21 mouse cellular contexts compared by ENCODE assay signal in genomic region chr17:73092103-73093097, GRCm38 (mm10). TPM values are rescaled to one million over a fixed set of nuclear protein-coding genes. Genes with fewer than 3 reads are reported as not detected.
DNase-seq lines count a peak whose midpoint lies in the region; ATAC-seq and TF ChIP-seq lines count a peak whose summit lies in the region.
"Had no signal": no experiment of that assay in that cellular context is flagged by ENCODE, and none has a peak within 500 bp of the region (broad histone marks: within the 10 kb centered on the region; RNA-seq: fewer than 3 reads in every experiment).

No protein-coding gene starts in this region.

- no peak for ATAC-seq in kidney, postnatal 0 days (replicated peaks; ENCODE audit: low FRiP score, low read depth)
- ATAC-seq in lung, postnatal 0 days: peak; percentile 93
- ATAC-seq in stomach, embryonic 16.5 days (ENCODE audit: insufficient read depth, low FRiP score): no peak
- no peak for ATAC-seq in forebrain, embryonic 16.5 days
- ATAC-seq: activated CD4-positive, CD25-positive, alpha-beta regulatory T cell, adult 4 months; inflammation-experienced regulatory T-cells, adult 6 months; midbrain, embryonic 16.5 days had no signal

- no peaks in the 10 kb centered on the region for H3K36me3 ChIP-seq in heart, embryonic 10.5 days
- H3K36me3 ChIP-seq in kidney, postnatal 0 days (ENCODE audit: insufficient read depth, low read length): no peaks in the 10 kb centered on the region
- H3K36me3 ChIP-seq in lung, postnatal 0 days (ENCODE audit: insufficient read depth, low read length): no peaks in the 10 kb centered on the region
- no peaks in the 10 kb centered on the region for H3K36me3 ChIP-seq in stomach, embryonic 16.5 days (ENCODE audit: control insufficient read depth, insufficient read depth, low read length)
- no peaks in the 10 kb centered on the region for H3K36me3 ChIP-seq in forebrain, embryonic 16.5 days (ENCODE audit: control insufficient read depth, insufficient read depth)
- H3K36me3 ChIP-seq: forebrain, embryonic 12.5 days; G1E; hindbrain, embryonic 13.5 days; neural tube, embryonic 15.5 days had no signal

- H3K4me1 ChIP-seq in heart, embryonic 10.5 days: peaks cover 6% of the 10 kb centered on the region
- 0 out of 2 replicates have a peak, but pooled peaks cover 3% of the 10 kb centered on the region for H3K4me1 ChIP-seq in kidney, postnatal 0 days (replicated peaks; ENCODE audit: insufficient read depth, low read length)
- H3K4me1 ChIP-seq in lung, postnatal 0 days (ENCODE audit: insufficient read depth, low read depth, low read length): no peaks in the 10 kb centered on the region
- no peaks in the 10 kb centered on the region for H3K4me1 ChIP-seq in stomach, embryonic 16.5 days (ENCODE audit: control insufficient read depth, insufficient read depth, low read length)
- no peaks in the 10 kb centered on the region for H3K4me1 ChIP-seq in forebrain, embryonic 16.5 days (replicated peaks; ENCODE audit: control insufficient read depth, insufficient read depth, low read length)
- H3K4me1 ChIP-seq: hindbrain, embryonic 13.5 days; neural tube, embryonic 15.5 days had no signal

- no peak overlapping the region for H3K4me3 ChIP-seq in heart, embryonic 10.5 days
- no peak overlapping the region for H3K4me3 ChIP-seq in kidney, postnatal 0 days (replicated peaks; ENCODE audit: low read depth, low read length)
- H3K4me3 ChIP-seq in lung, postnatal 0 days (ENCODE audit: low read depth, low read length): no peak overlapping the region
- no peak overlapping the region for H3K4me3 ChIP-seq in stomach, embryonic 16.5 days (replicated peaks; ENCODE audit: low read length)
- H3K4me3 ChIP-seq in forebrain, embryonic 16.5 days (replicated peaks; ENCODE audit: low read length): no peak overlapping the region
- H3K4me3 ChIP-seq: forebrain, embryonic 12.5 days; hindbrain, embryonic 13.5 days; neural tube, embryonic 15.5 days had no signal

- 0 out of 2 replicates have a peak overlapping the region, but pooled peaks have one; percentile 10 for H3K27ac ChIP-seq in heart, embryonic 10.5 days
- H3K27ac ChIP-seq in kidney, postnatal 0 days: peak overlapping the region; percentile 81
- H3K27ac ChIP-seq in lung, postnatal 0 days (ENCODE audit: low read length): peak overlapping the region; percentile 78
- peak overlapping the region; percentile 13; the same call in 1 of the 2 replicates for H3K27ac ChIP-seq in stomach, embryonic 16.5 days (ENCODE audit: low read length)
- no peak overlapping the region for H3K27ac ChIP-seq in forebrain, embryonic 16.5 days (ENCODE audit: low read length)
- H3K27ac ChIP-seq: forebrain, embryonic 12.5 days; hindbrain, embryonic 13.5 days; neural tube, embryonic 15.5 days had no signal

- H3K9ac ChIP-seq in kidney, postnatal 0 days (ENCODE audit: low read depth, low read length): no peak overlapping the region
- no peak overlapping the region for H3K9ac ChIP-seq in lung, postnatal 0 days (replicated peaks; ENCODE audit: low read depth)
- H3K9ac ChIP-seq in stomach, embryonic 16.5 days (ENCODE audit: low read length): no peak overlapping the region
- H3K9ac ChIP-seq in forebrain, embryonic 16.5 days (replicated peaks; ENCODE audit: low read depth, low read length): no peak overlapping the region
- H3K9ac ChIP-seq: forebrain, embryonic 12.5 days; hindbrain, embryonic 13.5 days; neural tube, embryonic 15.5 days had no signal

- no peaks in the 10 kb centered on the region for H3K9me3 ChIP-seq in heart, embryonic 10.5 days
- H3K9me3 ChIP-seq in kidney, postnatal 0 days (replicated peaks; ENCODE audit: low read length): no peaks in the 10 kb centered on the region
- no peaks in the 10 kb centered on the region for H3K9me3 ChIP-seq in lung, postnatal 0 days (ENCODE audit: low read length)
- H3K9me3 ChIP-seq in stomach, embryonic 16.5 days (replicated peaks; ENCODE audit: control insufficient read depth, low read length): no peaks in the 10 kb centered on the region
- H3K9me3 ChIP-seq in forebrain, embryonic 16.5 days (ENCODE audit: control insufficient read depth, low read length): no peaks in the 10 kb centered on the region
- H3K9me3 ChIP-seq: forebrain, embryonic 12.5 days; G1E; hindbrain, embryonic 13.5 days; neural tube, embryonic 15.5 days had no signal

- WGBS in heart, embryonic 10.5 days: 82% methylated on average over 12 of the region's 12 CpGs
- 61% methylated on average over 12 of the region's 12 CpGs for WGBS in kidney, postnatal 0 days
- WGBS in lung, postnatal 0 days: 68% methylated on average over 12 of the region's 12 CpGs
- 70% methylated on average over 12 of the region's 12 CpGs for WGBS in stomach, embryonic 16.5 days
- 84% methylated on average over 12 of the region's 12 CpGs for WGBS in forebrain, embryonic 16.5 days

- TF ChIP-seq CTCF in kidney, postnatal 0 days (IDR thresholded peaks at IDR 0.05; ENCODE audit: low read depth): no peak
- TF ChIP-seq CTCF in lung, postnatal 0 days (IDR thresholded peaks at IDR 0.05): no peak

- no peak overlapping the region for H3K4me2 ChIP-seq in kidney, postnatal 0 days (ENCODE audit: low read length)
- H3K4me2 ChIP-seq in lung, postnatal 0 days (replicated peaks; ENCODE audit: low read depth, low read length): no peak overlapping the region
- no peak overlapping the region for H3K4me2 ChIP-seq in stomach, embryonic 16.5 days (ENCODE audit: low read depth, low read length)
- H3K4me2 ChIP-seq in forebrain, embryonic 16.5 days (ENCODE audit: low read length): no peak overlapping the region
- H3K4me2 ChIP-seq: forebrain, embryonic 12.5 days; hindbrain, embryonic 13.5 days; neural tube, embryonic 15.5 days had no signal

- H3K27me3 ChIP-seq in heart, embryonic 10.5 days (ENCODE audit: insufficient read depth, poor library complexity, severe bottlenecking): no peaks in the 10 kb centered on the region
- no peaks in the 10 kb centered on the region for H3K27me3 ChIP-seq in kidney, postnatal 0 days (ENCODE audit: insufficient read depth, low read length)
- H3K27me3 ChIP-seq in lung, postnatal 0 days (replicated peaks; ENCODE audit: insufficient read depth, low read length): no peaks in the 10 kb centered on the region
- no peaks in the 10 kb centered on the region for H3K27me3 ChIP-seq in stomach, embryonic 16.5 days (ENCODE audit: control insufficient read depth, insufficient read depth, low read length)
- H3K27me3 ChIP-seq in forebrain, embryonic 16.5 days (replicated peaks; ENCODE audit: control insufficient read depth, insufficient read depth, low read length): 0 out of 2 replicates have a peak, but pooled peaks cover 5% of the 10 kb centered on the region
- H3K27me3 ChIP-seq: forebrain, embryonic 12.5 days; hindbrain, embryonic 13.5 days; neural tube, embryonic 15.5 days had no signal

- TF ChIP-seq EP300 in lung, postnatal 0 days (IDR thresholded peaks at IDR 0.05): peak; percentile 75

- DNase-seq in heart, embryonic 10.5 days (ENCODE audit: low spot score): peak; percentile 28
- DNase-seq in heart, adult 9 months (ENCODE audit: low spot score in 2 of 2): no peak
- DNase-seq in kidney, postnatal 0 days (ENCODE audit: low spot score): peak; percentile 86
- no peak for DNase-seq in kidney, adult 9 months
- peak; percentile 92 for DNase-seq in lung, postnatal 0 days (ENCODE audit: low spot score)
- no peak for DNase-seq in lung, postnatal 14 days
- DNase-seq: adrenal gland, postnatal 14 days; cerebellum, adult 11 months; cerebellum, postnatal 14 days; heart, adult 18-20 months; right cerebral cortex, postnatal 14 days; thymus, postnatal 14 days had no signal

RNA-seq across cellular contexts. Expression of gene Lclat1, which starts 15.4 kb away (rescaled TPM):
- 24.4 and 37.9 TPM in 2 replicates for polyA plus RNA-seq in heart, embryonic 10.5 days (2016; fragmentation: Nextera tagmentation; extraction: Ambion mirVana)
- polyA plus RNA-seq in kidney, postnatal 0 days (2015; fragmentation: Nextera tagmentation; extraction: Ambion mirVana): 12.5 and 14.5 TPM in 2 replicates
- polyA plus RNA-seq in lung, postnatal 0 days (2015; fragmentation: Nextera tagmentation; extraction: Ambion mirVana): 9.1 and 10.2 TPM in 2 replicates
- 14.5 and 15.1 TPM in 2 replicates for polyA plus RNA-seq in stomach, embryonic 16.5 days (2015; fragmentation: Nextera tagmentation; extraction: Ambion mirVana)
- 9.6 and 9.8 TPM in 2 replicates for polyA plus RNA-seq in forebrain, embryonic 16.5 days (2015; fragmentation: Nextera tagmentation; extraction: Ambion mirVana)

Comparison
In these comparisons a context has a peak if more than half of its experiments do, and no peak if none do; other contexts are left out.
1. DNase-seq: peak in heart, embryonic 10.5 days (single experiment), kidney, postnatal 0 days (single experiment) and lung, postnatal 0 days (single experiment); none in heart, adult 9 months (0 of 2), kidney, adult 9 months (single experiment) and lung, postnatal 14 days (single experiment).